Mouse (Mus musculus): ENCODE data around the gene Pttg1.

GRCm38 (mm10) chr11:43371807-43372206 lies 54.2 kb downstream of the Pttg1 start:
- no peak for TF ChIP-seq CTCF (IDR thresholded peaks at IDR 0.05)
- no peak for TF ChIP-seq EP300 (IDR thresholded peaks at IDR 0.05)
